10 mouse cellular contexts compared by ENCODE assay signal in the genomic region with DNA sequence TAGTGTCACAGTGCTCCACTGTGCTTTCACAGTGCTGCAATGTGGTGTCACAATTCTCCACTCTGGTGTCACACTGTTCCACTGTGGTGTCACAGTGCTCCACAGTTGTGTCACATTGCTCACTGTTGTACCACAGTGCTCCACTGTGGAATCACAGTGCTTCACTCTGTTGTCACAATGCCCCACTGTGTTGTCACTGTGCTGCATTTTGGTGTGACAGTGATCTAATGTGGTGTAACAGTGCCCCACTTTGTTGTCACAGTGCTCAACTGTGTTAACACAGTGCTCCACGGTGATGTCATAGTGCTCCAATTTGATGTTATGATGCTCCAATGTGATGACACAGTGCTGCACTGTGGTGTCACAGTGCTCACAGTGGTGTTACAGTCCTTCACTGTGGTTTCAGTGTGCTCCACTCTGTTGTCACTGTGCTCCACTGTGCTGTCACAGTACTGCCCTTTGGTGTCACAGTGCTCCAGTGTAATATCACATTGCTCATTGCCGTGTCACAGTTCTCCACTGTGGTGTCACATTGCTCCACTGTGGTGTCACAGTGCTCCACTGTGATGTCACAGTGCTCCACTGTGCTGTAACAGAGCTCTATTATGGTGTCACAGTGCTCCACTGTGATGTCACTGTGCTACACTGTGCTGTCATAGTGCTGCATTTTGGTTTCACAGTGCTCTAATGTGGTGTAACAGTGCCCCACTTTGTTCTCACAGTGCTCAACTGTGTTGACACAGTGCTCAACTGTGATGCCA.
A peak's percentile ranks its signal among the peaks of the same experiment; 100 is the strongest.
DNase-seq lines count a peak whose midpoint lies in the region; ATAC-seq lines count a peak whose summit lies in the region.
"Had no signal": no experiment of that assay in that cellular context is flagged by ENCODE, and none has a peak within 500 bp of the region (broad histone marks: within the 10 kb centered on the region; RNA-seq: fewer than 3 reads in every experiment).

No protein-coding gene starts in this region.

- H3K4me1 ChIP-seq in heart, embryonic 12.5 days (replicated peaks), result no peaks in the 10 kb centered on the region
- no peaks in the 10 kb centered on the region for H3K4me1 ChIP-seq in hindbrain, embryonic 15.5 days (replicated peaks)
- H3K4me1 ChIP-seq in midbrain, embryonic 11.5 days (ENCODE audit: control insufficient read depth, insufficient read depth, low read length), result no peaks in the 10 kb centered on the region
- H3K4me1 ChIP-seq: neural tube, embryonic 13.5 days had no signal

- H3K27ac ChIP-seq in heart, embryonic 12.5 days (ENCODE audit: poor library complexity, severe bottlenecking), result no peak overlapping the region
- no peak overlapping the region for H3K27ac ChIP-seq in hindbrain, embryonic 15.5 days (replicated peaks)
- no peak overlapping the region for H3K27ac ChIP-seq in midbrain, embryonic 11.5 days (ENCODE audit: low read depth, low read length)
- H3K27ac ChIP-seq: neural tube, embryonic 13.5 days had no signal

- WGBS in heart, embryonic 12.5 days, result 76% methylated on average over 2 of the region's 2 CpGs
- 92% methylated on average over 2 of the region's 2 CpGs for WGBS in hindbrain, embryonic 15.5 days
- WGBS in midbrain, embryonic 11.5 days, result 91% methylated on average over 2 of the region's 2 CpGs

- peak; percentile 65; the same call in 1 of the 2 replicates for ATAC-seq in heart, embryonic 12.5 days (ENCODE audit: insufficient number of reproducible peaks, low FRiP score)
- ATAC-seq in hindbrain, embryonic 15.5 days (ENCODE audit: low FRiP score, low read depth), result 0 out of 2 replicates have a peak, but pooled peaks have one; percentile 72
- ATAC-seq in midbrain, embryonic 11.5 days (ENCODE audit: low FRiP score), result peak; percentile 66; the same call in 1 of the 2 replicates

- H3K27me3 ChIP-seq in heart, embryonic 12.5 days (replicated peaks), result no peaks in the 10 kb centered on the region
- H3K27me3 ChIP-seq in hindbrain, embryonic 15.5 days, result no peaks in the 10 kb centered on the region
- no peaks in the 10 kb centered on the region for H3K27me3 ChIP-seq in midbrain, embryonic 11.5 days (ENCODE audit: control insufficient read depth, insufficient read depth, low read length)
- H3K27me3 ChIP-seq: neural tube, embryonic 13.5 days had no signal

- no peak overlapping the region for H3K4me2 ChIP-seq in heart, embryonic 12.5 days
- no peak overlapping the region for H3K4me2 ChIP-seq in hindbrain, embryonic 15.5 days
- H3K4me2 ChIP-seq in midbrain, embryonic 11.5 days, result no peak overlapping the region
- H3K4me2 ChIP-seq: neural tube, embryonic 13.5 days had no signal

- no peak overlapping the region for H3K4me3 ChIP-seq in heart, embryonic 12.5 days
- H3K4me3 ChIP-seq in hindbrain, embryonic 15.5 days, result no peak overlapping the region
- H3K4me3 ChIP-seq in midbrain, embryonic 11.5 days (ENCODE audit: low read depth, low read length), result no peak overlapping the region
- H3K4me3 ChIP-seq: neural tube, embryonic 13.5 days had no signal

- H3K9me3 ChIP-seq in heart, embryonic 12.5 days (replicated peaks), result peaks cover 93% of the 10 kb centered on the region
- H3K9me3 ChIP-seq in hindbrain, embryonic 15.5 days, result peaks cover 6% of the 10 kb centered on the region; the same call in 1 of the 2 replicates
- peaks cover 45% of the 10 kb centered on the region for H3K9me3 ChIP-seq in midbrain, embryonic 11.5 days (ENCODE audit: control insufficient read depth, low read length)

- no peak overlapping the region for H3K9ac ChIP-seq in heart, embryonic 12.5 days
- no peak overlapping the region for H3K9ac ChIP-seq in hindbrain, embryonic 15.5 days
- H3K9ac ChIP-seq in midbrain, embryonic 11.5 days (ENCODE audit: low read length), result no peak overlapping the region
- H3K9ac ChIP-seq: neural tube, embryonic 13.5 days had no signal

- no peak for DNase-seq in heart, adult 9 months (ENCODE audit: low spot score in 2 of 2)
- peak; percentile 4 for DNase-seq in ZHBTc4 (ENCODE audit: low read depth, low spot score)
- no peak for DNase-seq in midbrain, embryonic 11.5 days (ENCODE audit: low spot score, missing footprints)
- DNase-seq in layer of hippocampus, adult 18-20 months (ENCODE audit: low spot score in 2 of 2), result no peak
- no peak for DNase-seq in gastrocnemius, adult 8-10 months (ENCODE audit: low spot score in 2 of 2)
- DNase-seq in gastrocnemius, postnatal 4 days (ENCODE audit: low spot score in 2 of 2), result no peak
- DNase-seq: cerebellum, postnatal 10 days had no signal

- no peaks in the 10 kb centered on the region for H3K36me3 ChIP-seq in heart, embryonic 12.5 days
- no peaks in the 10 kb centered on the region for H3K36me3 ChIP-seq in hindbrain, embryonic 15.5 days
- H3K36me3 ChIP-seq in midbrain, embryonic 11.5 days (ENCODE audit: control insufficient read depth, insufficient read depth, low read length), result no peaks in the 10 kb centered on the region
- H3K36me3 ChIP-seq: neural tube, embryonic 13.5 days had no signal
